Mouse (Mus musculus) forebrain, embryonic 14.5 days (tissue): Measurements from ENCODE around the gene P3h4. TPM values are rescaled to one million over a fixed set of nuclear protein-coding genes. Genes with fewer than 3 reads are reported as not detected.

Experiments
- ATAC-seq: fragments of 200-750 bp; cut with Nextera tagmentation; 2 replicates; pipeline ENCODE4 v1.8.0; 2017; ENCODE audit warnings: mild to moderate bottlenecking, moderate library complexity
- DNase-seq: peaks from one replicate; pipeline ENCODE4 v3.0.0-alpha.2; 2015; ENCODE audit warnings: low spot score
- H3K27ac ChIP-seq: fragments of 300-500 bp; sonication (generic); 2 replicates; pipeline ENCODE4 v1.5.1; 2014; ENCODE audit warnings: low read depth, mild to moderate bottlenecking, control low read depth, low read length, moderate library complexity
- H3K27me3 ChIP-seq: fragments of 300-500 bp; sonication (generic); replicated peaks from 2 replicates; pipeline ENCODE4 v1.6.1; 2014; ENCODE audit warnings: low read length, control low read depth, mixed read lengths; ENCODE audit not compliant: control insufficient read depth, insufficient read depth
- H3K36me3 ChIP-seq: fragments of 300-500 bp; sonication (generic); 2 replicates; pipeline ENCODE4 v1.6.1; 2014; ENCODE audit warnings: low read length, control low read depth; ENCODE audit not compliant: control insufficient read depth, insufficient read depth
- H3K4me1 ChIP-seq: fragments of 300-500 bp; sonication (generic); 2 replicates; pipeline ENCODE4 v1.6.1; 2014; ENCODE audit warnings: antibody characterized with exemption, low read length, control low read depth; ENCODE audit not compliant: control insufficient read depth, insufficient read depth
- H3K4me2 ChIP-seq: fragments of 300-500 bp; sonication (generic); 2 replicates; pipeline ENCODE4 v1.6.1; 2014; ENCODE audit warnings: mild to moderate bottlenecking, control low read depth, low read length
- H3K4me3 ChIP-seq: fragments of 300-500 bp; sonication (generic); 2 replicates; pipeline ENCODE4 v1.5.1; 2014; ENCODE audit warnings: low read depth, low read length, control low read depth
- H3K9ac ChIP-seq: fragments of 300-500 bp; sonication (generic); 2 replicates; pipeline ENCODE4 v1.6.1; 2014; ENCODE audit warnings: mild to moderate bottlenecking, low read length, control low read depth, moderate library complexity
- H3K9me3 ChIP-seq: fragments of 300-500 bp; sonication (generic); replicated peaks from 2 replicates; pipeline ENCODE4 v1.6.1; 2016; ENCODE audit warnings: low read length, control low read depth, mixed read lengths; ENCODE audit not compliant: control insufficient read depth
- WGBS: fragments of 180-500 bp; shearing (Covaris S2); extraction: QIAGEN DNeasy Blood & Tissue Kit; methylation state at CpG from one replicate; pipeline ENCODE4 v1.1.7; 2014; 5-methylcytosine and 5-hydroxymethylcytosine counted together
- polyA plus RNA-seq: library from polyadenylated mRNA; unstranded; fragments of >200 nt; fragmentation: Nextera tagmentation; extraction: Ambion mirVana; gene quantifications from 2 replicates; pipeline ENCODE4 v1.2.1, GENCODE M21; 2014

The P3h4 gene
- polyA plus RNA-seq, 1 experiment from 2014 or later, result 14.5 TPM

GRCm38 (mm10) chr11:100391884-100392345 is 22.7 kb downstream of the P3h4 start:
- Histone ChIP-seq H3K9ac (no peak overlapping the region), H3K9me3 (no peaks in the 10 kb centered on the region), H3K36me3 (no peaks in the 10 kb centered on the region), H3K4me3 (no peak overlapping the region), H3K27ac (no peak overlapping the region), H3K4me2 (no peak overlapping the region), H3K27me3 (peaks cover 13% of the 10 kb centered on the region; the same call in 1 of the 2 replicates), H3K4me1 (peaks cover 10% of the 10 kb centered on the region; the same call in 1 of the 2 replicates)
- 60% methylated on average over 7 of the region's 7 CpGs for whole genome bisulfite sequencing
- DNase-seq (no peak), ATAC-seq (no peak)

DNA sequence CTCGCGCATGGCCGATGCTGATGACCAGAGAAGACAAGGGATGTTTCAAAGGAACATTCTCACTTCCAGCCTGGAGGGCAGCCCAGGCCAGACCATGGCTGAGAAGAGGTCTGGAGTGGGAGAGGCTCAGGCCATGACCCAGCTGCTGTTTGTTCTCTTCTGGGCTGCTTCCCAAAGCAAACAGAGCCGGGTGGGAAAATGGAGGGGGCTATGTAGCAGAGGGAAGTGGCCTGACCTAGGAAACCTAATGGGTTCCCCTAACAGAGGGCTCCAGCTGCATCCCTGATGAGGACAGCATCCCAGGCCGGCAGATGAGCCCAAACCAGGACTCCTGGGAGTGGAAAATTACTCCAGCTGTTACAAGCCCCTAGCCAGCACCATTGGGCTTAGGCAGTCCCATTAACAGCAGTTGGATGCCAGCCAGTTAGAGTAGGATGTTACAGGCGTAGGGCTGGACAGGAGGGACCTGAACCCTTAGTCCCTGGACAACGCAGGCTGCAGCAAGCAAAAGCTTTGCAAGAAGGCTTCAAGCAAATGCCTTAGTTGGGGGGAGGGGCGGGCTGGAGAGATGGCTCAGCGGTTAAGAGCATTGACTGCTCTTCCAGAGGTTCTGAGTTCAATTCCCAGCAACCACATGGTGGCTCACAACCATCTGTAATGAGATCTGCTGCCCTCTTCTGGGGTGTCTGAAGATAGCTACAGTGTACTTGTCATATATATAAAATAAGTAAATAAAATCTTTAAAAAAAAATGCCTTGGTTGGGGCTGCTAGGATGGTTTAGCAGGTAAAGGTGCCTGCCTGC is 23.4 kb downstream of the P3h4 start:
- DNase-seq (no peak), ATAC-seq (no peak)
- H3K9ac ChIP-seq, result no peak overlapping the region
- no peak overlapping the region for H3K27ac ChIP-seq
- peaks cover 7% of the 10 kb centered on the region; the same call in 1 of the 2 replicates for H3K27me3 ChIP-seq
- WGBS, result 74% methylated on average over 9 of the region's 9 CpGs
- H3K4me1 ChIP-seq, result peaks cover 7% of the 10 kb centered on the region; the same call in 1 of the 2 replicates
- no peaks in the 10 kb centered on the region for H3K36me3 ChIP-seq
- no peak overlapping the region for H3K4me3 ChIP-seq
- H3K9me3 ChIP-seq, result no peaks in the 10 kb centered on the region
- H3K4me2 ChIP-seq, result no peak overlapping the region

DNA sequence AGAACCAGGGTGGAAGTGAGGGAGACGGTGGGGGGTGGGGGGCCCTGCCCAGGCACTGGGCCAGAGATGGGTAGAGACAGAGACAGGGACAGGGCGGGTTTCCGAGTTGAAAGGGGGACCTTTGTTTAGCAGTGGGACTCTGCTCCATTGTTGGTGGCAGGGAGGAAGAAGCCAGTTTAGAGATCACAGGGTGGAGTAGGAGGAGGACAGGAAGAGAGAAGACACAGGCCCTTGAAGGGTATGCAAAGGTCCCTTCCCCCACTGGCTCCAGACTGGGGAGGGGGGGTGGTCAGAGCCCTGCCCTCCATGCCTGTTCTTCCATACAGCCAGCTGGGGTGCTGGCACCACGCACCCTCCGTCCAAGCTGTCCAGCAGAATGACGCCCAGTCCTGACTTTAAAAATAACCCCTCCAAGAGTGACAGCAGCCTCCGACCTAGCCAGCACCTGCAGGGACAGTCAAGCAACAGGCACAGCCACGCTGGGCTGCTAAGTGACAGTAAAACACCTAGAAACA is 24.6 kb downstream of the P3h4 start:
- ATAC-seq, result no peak
- Histone ChIP-seq H3K4me1 (no peaks in the 10 kb centered on the region), H3K36me3 (peaks cover 12% of the 10 kb centered on the region), H3K9ac (no peak overlapping the region), H3K4me2 (no peak overlapping the region), H3K27ac (peak overlapping the region; percentile 44; the same call in 1 of the 2 replicates), H3K27me3 (no peaks in the 10 kb centered on the region), H3K4me3 (no peak overlapping the region), H3K9me3 (no peaks in the 10 kb centered on the region)
- 49% methylated on average over 8 of the region's 8 CpGs for WGBS
- no peak for DNase-seq

DNA sequence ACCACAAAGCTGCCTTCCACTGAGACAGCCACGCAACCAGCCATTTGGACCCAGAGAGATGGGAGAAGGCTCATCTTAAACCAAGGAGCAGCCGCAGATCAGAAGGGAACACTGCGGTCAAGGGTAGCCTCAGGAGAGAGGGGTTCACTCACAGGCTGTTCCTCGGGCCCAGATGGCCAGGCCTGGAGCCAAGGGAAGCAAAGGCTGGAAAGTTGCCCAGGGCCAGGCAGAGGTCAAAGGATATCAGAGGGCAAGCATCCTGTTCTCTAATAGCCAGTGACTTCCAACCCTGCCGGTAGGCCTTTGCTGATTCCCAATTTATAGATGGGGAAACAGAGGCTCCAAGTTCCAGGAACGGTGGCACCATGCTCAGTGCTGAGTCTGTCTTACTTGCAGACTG is 26.0 kb downstream of the P3h4 start:
- peaks cover 19% of the 10 kb centered on the region for H3K36me3 ChIP-seq
- WGBS, result 83% methylated on average over 6 of the region's 6 CpGs
- H3K9me3 ChIP-seq, result no peaks in the 10 kb centered on the region
- H3K27ac ChIP-seq, result no peak overlapping the region
- H3K4me3 ChIP-seq, result no peak overlapping the region
- H3K4me2 ChIP-seq, result no peak overlapping the region
- no peak for DNase-seq
- no peak overlapping the region for H3K9ac ChIP-seq
- no peaks in the 10 kb centered on the region for H3K27me3 ChIP-seq
- ATAC-seq, result no peak
- no peaks in the 10 kb centered on the region for H3K4me1 ChIP-seq

GRCm38 (mm10) chr11:100387589-100388375 is 26.9 kb downstream of the P3h4 start:
- Histone ChIP-seq H3K9me3 (no peaks in the 10 kb centered on the region), H3K27me3 (no peaks in the 10 kb centered on the region), H3K9ac (no peak overlapping the region), H3K4me2 (no peak overlapping the region), H3K36me3 (peaks cover 25% of the 10 kb centered on the region), H3K27ac (no peak overlapping the region), H3K4me1 (no peaks in the 10 kb centered on the region), H3K4me3 (no peak overlapping the region)
- ATAC-seq (no peak), DNase-seq (peak; percentile 32)
- 71% methylated on average over 14 of the region's 14 CpGs for WGBS

DNA sequence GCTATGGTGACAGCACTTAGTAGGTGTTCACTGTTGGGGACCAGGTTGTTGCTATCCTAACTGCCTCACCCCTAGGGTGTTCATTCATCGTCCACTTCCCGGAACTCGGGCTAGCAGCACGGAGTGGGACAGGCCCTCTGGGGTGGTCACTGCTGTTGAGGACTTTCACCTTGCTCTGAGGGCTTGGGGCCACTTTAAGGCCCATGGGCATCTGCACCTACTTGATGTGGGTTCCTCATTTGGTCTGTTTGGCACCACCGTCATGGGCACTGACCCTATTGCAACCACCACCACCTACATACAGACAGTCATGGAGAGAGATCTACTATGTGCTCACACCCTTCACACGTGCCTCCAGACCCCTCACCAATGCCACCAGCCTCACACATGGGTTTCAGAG is 27.5 kb downstream of the P3h4 start:
- no peaks in the 10 kb centered on the region for H3K9me3 ChIP-seq
- no peak for ATAC-seq
- H3K4me2 ChIP-seq, result no peak overlapping the region
- no peak overlapping the region for H3K9ac ChIP-seq
- H3K27me3 ChIP-seq, result no peaks in the 10 kb centered on the region
- peaks cover 32% of the 10 kb centered on the region for H3K36me3 ChIP-seq
- no peak overlapping the region for H3K27ac ChIP-seq
- 87% methylated on average over 6 of the region's 6 CpGs for WGBS
- no peak overlapping the region for H3K4me3 ChIP-seq
- no peaks in the 10 kb centered on the region for H3K4me1 ChIP-seq
- DNase-seq, result no peak

- no peak overlapping the region for H3K4me3 ChIP-seq
- WGBS, result 55% methylated on average over 5 of the region's 5 CpGs
- H3K9me3 ChIP-seq, result no peaks in the 10 kb centered on the region
- ATAC-seq (no peak), DNase-seq (no peak)
- H3K36me3 ChIP-seq, result peaks cover 33% of the 10 kb centered on the region
- H3K27ac ChIP-seq, result no peak overlapping the region
- H3K4me2 ChIP-seq, result no peak overlapping the region
- no peak overlapping the region for H3K9ac ChIP-seq
- no peaks in the 10 kb centered on the region for H3K4me1 ChIP-seq
- H3K27me3 ChIP-seq, result no peaks in the 10 kb centered on the region
These were observed 28.1 kb downstream of the P3h4 start for GRCm38 (mm10) chr11:100386586-100386985.

DNA sequence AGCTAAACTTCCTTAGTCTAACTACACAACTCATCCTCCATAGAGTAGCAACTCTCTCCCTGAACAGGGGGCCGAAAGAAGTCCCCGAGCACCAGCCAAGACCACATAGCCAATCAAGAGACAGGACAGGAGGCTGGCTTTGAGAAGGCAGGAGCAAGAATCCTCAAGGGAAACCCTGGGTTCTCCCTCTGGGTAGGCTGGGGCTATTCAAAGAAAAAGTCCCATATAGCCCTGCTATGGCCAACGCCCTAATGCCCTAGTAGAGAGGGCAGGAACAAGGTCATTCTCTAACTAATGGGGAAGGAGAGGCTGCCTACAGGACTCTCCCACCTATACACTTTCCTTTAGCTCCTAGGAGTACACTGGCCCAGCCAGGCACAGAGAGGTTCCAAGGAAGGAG is 29.6 kb downstream of the P3h4 start:
- 86% methylated on average over 3 of the region's 3 CpGs for WGBS
- Histone ChIP-seq H3K27me3 (no peaks in the 10 kb centered on the region), H3K4me2 (no peak overlapping the region), H3K36me3 (peaks cover 43% of the 10 kb centered on the region), H3K4me1 (no peaks in the 10 kb centered on the region), H3K4me3 (no peak overlapping the region), H3K27ac (no peak overlapping the region), H3K9ac (no peak overlapping the region), H3K9me3 (no peaks in the 10 kb centered on the region)
- DNase-seq (no peak), ATAC-seq (no peak)
